Mouse (Mus musculus): ENCODE data around the gene Hps3. TPM values are rescaled to one million over a fixed set of nuclear protein-coding genes. Genes with fewer than 3 reads are reported as not detected.
"Not testable (repeated sequence)": the region's sequence is repeated elsewhere in the genome, so short reads cannot be mapped to it uniquely, and the experiment has no call there.

The Hps3 gene
- polyA plus RNA-seq, 1 experiment, result 16.5 TPM

DNA sequence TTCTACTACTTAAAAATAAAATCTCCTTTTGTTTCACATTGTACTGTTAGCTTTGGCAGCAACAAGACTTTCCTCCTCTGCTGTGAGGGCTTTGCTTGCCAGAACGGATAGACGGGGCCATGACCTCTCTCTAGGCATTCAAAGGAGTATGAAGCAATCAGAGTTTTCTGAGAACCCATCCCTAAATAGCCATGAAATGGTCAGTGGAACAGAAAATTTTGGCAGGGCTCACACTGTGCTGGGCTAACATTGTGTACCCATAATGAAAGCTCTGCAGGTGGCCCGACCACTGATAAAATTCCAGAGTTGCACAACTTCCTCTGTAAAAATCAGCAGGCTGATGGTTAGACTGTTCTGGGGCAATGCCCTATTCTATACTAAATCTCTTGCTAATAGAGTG is 81.2 kb downstream of the Hps3 start:
- no peak for TF ChIP-seq CTCF (IDR thresholded peaks at IDR 0.05; ENCODE audit: borderline replicate concordance, insufficient read depth, low read length)
- no peak for TF ChIP-seq POLR2A (IDR thresholded peaks at IDR 0.05; ENCODE audit: low read depth, low read length)
- H3K4me3 ChIP-seq (ENCODE audit: insufficient read depth, low read length), result no peak overlapping the region
- no peak overlapping the region for H3K27ac ChIP-seq (ENCODE audit: insufficient read depth, low read length)
- H3K4me1 ChIP-seq (ENCODE audit: control insufficient read depth, insufficient read depth, low read length), result peaks cover 7% of the 10 kb centered on the region; the same call in 1 of the 2 replicates

DNA sequence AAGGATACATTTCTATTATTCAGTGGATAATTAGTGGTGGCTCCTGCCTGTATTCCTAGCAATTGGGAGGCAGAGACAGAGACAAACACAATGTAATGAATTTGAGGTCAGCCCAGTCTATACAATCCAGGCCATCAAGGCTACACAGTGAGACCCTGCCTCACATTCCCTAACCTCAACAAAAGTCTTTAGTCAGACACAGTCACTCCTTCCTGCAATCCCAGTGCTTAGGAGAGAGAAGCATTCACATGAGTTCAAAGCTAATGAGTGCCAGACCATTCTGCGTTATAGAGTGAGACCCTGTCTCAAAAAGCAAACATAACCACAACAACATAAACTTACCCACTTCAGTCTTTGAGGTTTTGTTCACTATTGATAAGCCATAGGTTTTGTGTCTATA is 81.7 kb downstream of the Hps3 start:
- no peak overlapping the region for H3K4me3 ChIP-seq (ENCODE audit: insufficient read depth, low read length)
- TF ChIP-seq POLR2A (IDR thresholded peaks at IDR 0.05; ENCODE audit: low read depth, low read length), result no peak
- no peak for TF ChIP-seq CTCF (IDR thresholded peaks at IDR 0.05; ENCODE audit: borderline replicate concordance, insufficient read depth, low read length)
- peak overlapping the region; percentile 77 for H3K27ac ChIP-seq (ENCODE audit: insufficient read depth, low read length)
- peaks cover 7% of the 10 kb centered on the region; the same call in 1 of the 2 replicates for H3K4me1 ChIP-seq (ENCODE audit: control insufficient read depth, insufficient read depth, low read length)

- H3K4me1 ChIP-seq (ENCODE audit: control insufficient read depth, insufficient read depth, low read length); H3K4me3 ChIP-seq (ENCODE audit: insufficient read depth, low read length); H3K27ac ChIP-seq (ENCODE audit: insufficient read depth, low read length): not testable (repeated sequence)
Measured at GRCm38 (mm10) chr3:19949401-19949800, 85.7 kb downstream of the Hps3 start.

- H3K4me1 ChIP-seq (ENCODE audit: control insufficient read depth, insufficient read depth, low read length), result peaks cover 2% of the 10 kb centered on the region; the same call in 1 of the 2 replicates
- no peak overlapping the region for H3K4me3 ChIP-seq (ENCODE audit: insufficient read depth, low read length)
- no peak for TF ChIP-seq CTCF (IDR thresholded peaks at IDR 0.05; ENCODE audit: borderline replicate concordance, insufficient read depth, low read length)
- TF ChIP-seq POLR2A (IDR thresholded peaks at IDR 0.05; ENCODE audit: low read depth, low read length), result no peak
- H3K27ac ChIP-seq (ENCODE audit: insufficient read depth, low read length), result no peak overlapping the region
Measured at GRCm38 (mm10) chr3:19948552-19948951, 86.6 kb downstream of the Hps3 start.

Other genes starting within 250 kb of the Hps3 start
- 5.6 and 5.8 TPM in 2 replicates for gene Cp, start 78.3 kb downstream of the Hps3 start, polyA plus RNA-seq (2011; ENCODE audit: insufficient read length, low read depth, missing spikeins)
- 22.2 and 22.8 TPM in 2 replicates for gene Hltf, start 22.5 kb upstream of the Hps3 start, polyA plus RNA-seq (2011; ENCODE audit: insufficient read length, low read depth, missing spikeins)
- 75.1 and 89.4 TPM in 2 replicates for gene Gyg, start 120.0 kb upstream of the Hps3 start, polyA plus RNA-seq (2011; ENCODE audit: insufficient read length, low read depth, missing spikeins)
- gene Cpa3, start 206.9 kb upstream of the Hps3 start, polyA plus RNA-seq (2011; ENCODE audit: insufficient read length, low read depth, missing spikeins), result not detected in 2 replicates
- 0.89 TPM in 1 of 2 replicates, not detected in the other for gene Cpb1, start 240.4 kb upstream of the Hps3 start, polyA plus RNA-seq (2011; ENCODE audit: insufficient read length, low read depth, missing spikeins)

Measured in embryonic fibroblast, embryonic 13.5 days (primary cell).